Mouse (Mus musculus): Measurements from ENCODE around the gene Trmt5. TPM values are rescaled to one million over a fixed set of nuclear protein-coding genes. Genes with fewer than 3 reads are reported as not detected.

Gene Trmt5
- polyA plus RNA-seq, 1 experiment, result 13.9 TPM

DNA sequence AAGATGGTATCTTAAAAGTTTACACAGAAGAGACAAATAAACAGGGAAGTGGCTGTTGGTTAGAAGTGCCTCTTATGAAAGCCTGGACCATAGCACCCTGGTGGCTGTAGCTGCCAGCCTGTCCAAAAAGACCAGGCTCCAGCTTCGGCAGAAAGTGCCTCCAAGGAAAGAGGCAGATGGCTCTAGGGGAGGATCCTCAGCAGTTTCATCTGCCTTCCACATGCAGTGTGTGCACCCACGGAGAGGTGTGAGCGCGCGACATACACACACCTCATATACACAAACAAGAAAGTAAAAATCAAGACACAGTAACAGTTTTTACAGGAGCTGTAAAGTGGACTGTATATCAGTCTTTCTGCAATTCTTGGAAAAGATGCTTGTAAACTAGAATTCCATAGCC, 12.1 kb upstream of the Trmt5 start:
- Histone ChIP-seq H3K27me3 (ENCODE audit: control insufficient read depth, insufficient read depth, low read length) (no peaks in the 10 kb centered on the region), H3K4me1 (ENCODE audit: control insufficient read depth, insufficient read depth, low read length) (no peaks in the 10 kb centered on the region), H3K4me3 (replicated peaks; ENCODE audit: insufficient read depth, low read depth, low read length) (no peak overlapping the region), H3K27ac (ENCODE audit: insufficient read depth, low read length) (no peak overlapping the region)
- WGBS, result 76% methylated on average over 5 of the region's 5 CpGs
- no peak for DNase-seq
- no peak for TF ChIP-seq POLR2A (IDR thresholded peaks at IDR 0.05; ENCODE audit: borderline replicate concordance, insufficient read depth, low read length)
- TF ChIP-seq CTCF (IDR thresholded peaks at IDR 0.05; ENCODE audit: borderline replicate concordance, insufficient read depth, low read depth, low read length), result no peak

DNA sequence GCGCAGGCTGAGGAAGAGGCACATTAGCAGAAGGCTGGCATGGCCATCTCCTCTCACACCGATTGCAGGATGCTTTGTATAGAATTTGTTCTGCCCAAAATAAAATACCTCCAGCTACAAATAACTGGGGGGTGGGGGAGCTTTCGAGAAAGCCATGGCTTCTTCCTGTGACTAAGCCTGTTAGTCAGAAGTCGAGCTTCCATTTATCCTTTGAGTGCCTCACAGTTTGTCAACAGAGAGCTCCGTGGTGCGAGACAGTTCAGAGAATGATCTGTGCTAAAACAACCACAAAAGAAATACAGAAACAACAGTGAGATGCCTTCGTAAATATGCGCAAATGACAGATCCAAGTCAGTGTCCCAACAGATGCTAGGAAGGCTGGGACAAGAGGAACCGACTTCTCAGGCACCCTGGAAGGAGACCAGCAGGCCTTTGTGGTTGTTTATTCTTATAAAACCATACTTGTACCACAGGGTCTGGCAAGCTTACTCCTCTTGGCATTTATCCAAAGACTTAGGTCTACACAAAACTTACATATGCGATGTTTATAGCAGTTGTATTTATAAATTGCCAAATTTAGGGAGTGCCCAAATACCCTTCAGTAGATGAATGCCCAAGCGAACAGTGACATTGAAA, 9.1 kb upstream of the Trmt5 start:
- WGBS, result 49% methylated on average over 11 of the region's 11 CpGs
- H3K27me3 ChIP-seq (ENCODE audit: control insufficient read depth, insufficient read depth, low read length), result no peaks in the 10 kb centered on the region
- TF ChIP-seq POLR2A (IDR thresholded peaks at IDR 0.05; ENCODE audit: borderline replicate concordance, insufficient read depth, low read length) (no peak), CTCF (IDR thresholded peaks at IDR 0.05; ENCODE audit: borderline replicate concordance, insufficient read depth, low read depth, low read length) (no peak)
- DNase-seq, result no peak
- H3K27ac ChIP-seq (ENCODE audit: insufficient read depth, low read length), result no peak overlapping the region
- H3K4me1 ChIP-seq (ENCODE audit: control insufficient read depth, insufficient read depth, low read length), result no peaks in the 10 kb centered on the region
- H3K4me3 ChIP-seq (replicated peaks; ENCODE audit: insufficient read depth, low read depth, low read length), result no peak overlapping the region

DNA sequence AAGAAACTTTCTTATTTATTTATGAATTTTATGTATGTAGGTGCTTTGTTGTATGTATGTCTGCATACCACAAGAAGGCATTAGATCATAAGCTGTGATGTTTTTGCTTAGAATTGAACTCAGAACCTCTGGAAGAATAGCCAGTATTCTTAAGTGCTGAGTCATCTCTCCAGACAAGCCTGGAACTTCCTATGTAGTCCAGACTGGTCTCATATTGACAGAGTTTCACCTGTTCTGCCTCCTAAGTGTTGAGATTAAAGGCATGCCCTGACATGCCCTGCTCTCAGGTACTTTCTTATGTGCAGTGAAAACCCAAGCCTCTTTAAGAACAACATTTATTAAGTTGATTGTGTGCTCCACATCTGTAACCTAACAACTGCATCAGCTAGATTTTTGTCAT, 8.4 kb upstream of the Trmt5 start:
- TF ChIP-seq POLR2A (IDR thresholded peaks at IDR 0.05; ENCODE audit: borderline replicate concordance, insufficient read depth, low read length) (no peak), CTCF (IDR thresholded peaks at IDR 0.05; ENCODE audit: borderline replicate concordance, insufficient read depth, low read depth, low read length) (no peak)
- H3K27ac ChIP-seq (ENCODE audit: insufficient read depth, low read length), result no peak overlapping the region
- DNase-seq, result no peak

DNA sequence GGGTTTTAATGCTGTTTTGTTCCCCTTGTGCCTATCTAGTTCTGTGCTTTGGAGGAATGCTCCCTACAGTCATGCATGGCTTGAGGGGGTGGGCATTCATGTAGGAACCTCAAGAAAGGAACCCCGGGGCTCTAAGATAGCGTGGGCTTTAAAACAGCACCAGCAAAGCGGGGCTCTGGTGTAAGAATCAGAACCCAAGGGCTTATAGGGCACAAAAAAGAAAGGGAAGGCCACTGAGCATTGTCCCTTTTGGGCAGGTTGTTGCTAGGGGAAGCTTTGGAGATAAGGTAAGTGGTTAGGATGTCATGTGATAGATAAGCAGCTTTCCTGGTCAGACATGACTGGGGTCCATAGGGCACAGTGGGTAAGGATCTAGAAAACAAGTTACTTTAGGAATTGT, 2.1 kb upstream of the Trmt5 start:
- Histone ChIP-seq H3K27ac (ENCODE audit: insufficient read depth, low read length) (no peak overlapping the region), H3K4me3 (replicated peaks; ENCODE audit: insufficient read depth, low read depth, low read length) (no peak overlapping the region), H3K27me3 (ENCODE audit: control insufficient read depth, insufficient read depth, low read length) (no peaks in the 10 kb centered on the region), H3K4me1 (ENCODE audit: control insufficient read depth, insufficient read depth, low read length) (0 out of 2 replicates have a peak, but pooled peaks cover 4% of the 10 kb centered on the region)
- DNase-seq, result no peak
- TF ChIP-seq POLR2A (IDR thresholded peaks at IDR 0.05; ENCODE audit: borderline replicate concordance, insufficient read depth, low read length) (no peak), CTCF (IDR thresholded peaks at IDR 0.05; ENCODE audit: borderline replicate concordance, insufficient read depth, low read depth, low read length) (no peak)
- WGBS, result 91% methylated on average over 3 of the region's 3 CpGs

More for the DNA sequence above, 8.4 kb upstream of the Trmt5 start:
- H3K27me3 ChIP-seq (ENCODE audit: control insufficient read depth, insufficient read depth, low read length), result no peaks in the 10 kb centered on the region
- no peak overlapping the region for H3K4me3 ChIP-seq (replicated peaks; ENCODE audit: insufficient read depth, low read depth, low read length)
- H3K4me1 ChIP-seq (ENCODE audit: control insufficient read depth, insufficient read depth, low read length), result no peaks in the 10 kb centered on the region

DNA sequence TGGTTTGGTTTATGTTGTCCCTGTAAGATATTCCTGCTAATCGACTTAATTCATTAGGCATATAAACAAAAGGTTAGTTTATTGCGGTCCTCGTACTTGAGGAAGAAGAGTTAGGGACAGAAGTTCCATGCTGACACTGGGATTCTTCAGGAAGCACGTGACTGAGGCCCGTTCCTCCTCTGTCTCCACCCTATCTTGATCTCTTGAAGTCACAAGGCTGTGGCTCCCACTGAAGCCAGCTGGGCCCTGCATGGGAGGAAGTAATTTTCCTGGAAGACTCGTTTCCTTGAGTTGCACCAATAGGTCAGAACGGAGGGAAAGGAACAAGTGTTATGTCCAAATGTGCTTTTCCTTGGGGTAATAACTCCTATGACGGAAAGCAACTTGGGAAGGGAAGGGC, 1.1 kb upstream of the Trmt5 start:
- no peak for DNase-seq
- Histone ChIP-seq H3K4me3 (replicated peaks; ENCODE audit: insufficient read depth, low read depth, low read length) (no peak overlapping the region), H3K27me3 (ENCODE audit: control insufficient read depth, insufficient read depth, low read length) (no peaks in the 10 kb centered on the region), H3K27ac (ENCODE audit: insufficient read depth, low read length) (no peak overlapping the region), H3K4me1 (ENCODE audit: control insufficient read depth, insufficient read depth, low read length) (0 out of 2 replicates have a peak, but pooled peaks cover 4% of the 10 kb centered on the region)
- TF ChIP-seq CTCF (IDR thresholded peaks at IDR 0.05; ENCODE audit: borderline replicate concordance, insufficient read depth, low read depth, low read length) (no peak), POLR2A (IDR thresholded peaks at IDR 0.05; ENCODE audit: borderline replicate concordance, insufficient read depth, low read length) (no peak)
- WGBS, result 68% methylated on average over 8 of the region's 8 CpGs

DNA sequence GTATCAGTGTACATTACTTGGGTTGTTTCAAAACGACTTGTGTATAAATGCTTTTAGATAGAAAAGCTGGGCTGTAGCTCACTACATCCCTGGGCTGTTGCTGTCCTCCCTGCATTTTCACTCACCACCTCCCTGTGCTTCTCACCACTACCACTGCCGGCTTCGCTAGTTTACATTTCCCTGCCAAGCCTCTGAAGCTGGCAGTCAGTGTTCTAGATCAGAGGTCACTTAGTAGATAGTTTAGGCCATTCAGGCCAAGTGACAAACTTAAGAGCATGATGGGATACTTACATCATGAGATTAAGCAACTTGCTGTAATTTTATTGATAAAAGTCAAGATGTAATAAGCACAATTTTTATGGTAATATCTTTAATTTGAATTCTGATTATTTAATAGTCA, 11.6 kb downstream of the Trmt5 start:
- H3K4me1 ChIP-seq (ENCODE audit: control insufficient read depth, insufficient read depth, low read length), result no peaks in the 10 kb centered on the region
- no peak for TF ChIP-seq POLR2A (IDR thresholded peaks at IDR 0.05; ENCODE audit: borderline replicate concordance, insufficient read depth, low read length)
- TF ChIP-seq CTCF (IDR thresholded peaks at IDR 0.05; ENCODE audit: borderline replicate concordance, insufficient read depth, low read depth, low read length), result no peak
- 94% methylated on average over 3 of the region's 3 CpGs for WGBS
- no peak overlapping the region for H3K4me3 ChIP-seq (replicated peaks; ENCODE audit: insufficient read depth, low read depth, low read length)
- H3K27me3 ChIP-seq (ENCODE audit: control insufficient read depth, insufficient read depth, low read length), result no peaks in the 10 kb centered on the region
- DNase-seq, result no peak
- no peak overlapping the region for H3K27ac ChIP-seq (ENCODE audit: insufficient read depth, low read length)

DNA sequence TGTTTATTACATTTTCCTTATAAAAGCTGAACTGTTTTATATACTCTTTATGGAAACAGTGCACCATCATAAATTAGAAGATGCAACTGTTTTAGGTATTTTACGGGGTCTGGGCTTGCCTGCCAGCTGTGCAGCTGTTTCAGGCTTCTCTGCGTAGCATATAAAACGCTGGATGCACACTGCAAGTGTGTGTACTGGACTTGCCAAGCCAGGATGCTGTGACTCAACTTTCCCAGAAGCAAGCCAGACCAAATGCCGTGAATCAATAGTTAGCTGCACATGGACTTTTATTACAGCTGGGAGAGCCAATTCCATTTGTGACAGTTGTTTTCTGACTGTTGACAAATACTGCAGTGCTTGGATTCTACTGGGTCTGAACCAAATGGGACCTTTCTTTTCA, 16.6 kb downstream of the Trmt5 start:
- Histone ChIP-seq H3K4me3 (replicated peaks; ENCODE audit: insufficient read depth, low read depth, low read length) (no peak overlapping the region), H3K4me1 (ENCODE audit: control insufficient read depth, insufficient read depth, low read length) (no peaks in the 10 kb centered on the region), H3K27ac (ENCODE audit: insufficient read depth, low read length) (no peak overlapping the region), H3K27me3 (ENCODE audit: control insufficient read depth, insufficient read depth, low read length) (no peaks in the 10 kb centered on the region)
- DNase-seq, result no peak
- WGBS, result 79% methylated on average over 4 of the region's 4 CpGs
- TF ChIP-seq POLR2A (IDR thresholded peaks at IDR 0.05; ENCODE audit: borderline replicate concordance, insufficient read depth, low read length) (no peak), CTCF (IDR thresholded peaks at IDR 0.05; ENCODE audit: borderline replicate concordance, insufficient read depth, low read depth, low read length) (no peak)

DNA sequence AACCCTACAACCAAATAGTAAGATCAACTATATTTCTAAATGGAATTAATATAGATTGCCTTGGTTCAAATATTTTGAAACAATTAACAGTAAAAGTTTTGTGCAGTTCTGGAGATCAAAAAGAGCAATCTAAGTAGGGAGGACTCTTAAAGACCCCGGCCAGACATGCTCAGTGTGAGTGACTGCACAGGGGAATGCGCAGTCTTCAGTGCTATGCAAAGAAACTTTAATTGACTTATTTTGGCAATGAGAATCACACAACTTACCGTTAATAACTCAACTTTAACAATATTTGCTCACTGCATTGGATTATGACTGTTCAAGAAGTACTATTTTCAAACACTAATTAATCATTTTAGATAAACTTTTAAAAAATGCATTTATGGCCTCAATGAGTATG, 17.0 kb downstream of the Trmt5 start:
- Histone ChIP-seq H3K27ac (ENCODE audit: insufficient read depth, low read length) (no peak overlapping the region), H3K27me3 (ENCODE audit: control insufficient read depth, insufficient read depth, low read length) (no peaks in the 10 kb centered on the region), H3K4me1 (ENCODE audit: control insufficient read depth, insufficient read depth, low read length) (no peaks in the 10 kb centered on the region), H3K4me3 (replicated peaks; ENCODE audit: insufficient read depth, low read depth, low read length) (no peak overlapping the region)
- no peak for TF ChIP-seq CTCF (IDR thresholded peaks at IDR 0.05; ENCODE audit: borderline replicate concordance, insufficient read depth, low read depth, low read length)
- TF ChIP-seq POLR2A (IDR thresholded peaks at IDR 0.05; ENCODE audit: borderline replicate concordance, insufficient read depth, low read length), result no peak
- 92% methylated on average over 3 of the region's 3 CpGs for WGBS
- DNase-seq, result no peak

All from cerebellum, adult 2 months (tissue).